Mouse (Mus musculus) CH12.LX (cell line): ENCODE results near the gene Blzf1. TPM values are rescaled to one million over a fixed set of nuclear protein-coding genes. Genes with fewer than 3 reads are reported as not detected.

Experiments used
- DNase-seq: peaks from one replicate; pipeline ENCODE4 v3.0.0-alpha.2; 2013; ENCODE audit errors: extremely low read depth
- H3K27ac ChIP-seq: 2 replicates; pipeline ENCODE4 v1.5.1; 2012; ENCODE audit warnings: low read depth, mild to moderate bottlenecking, control low read depth, moderate library complexity; ENCODE audit not compliant: insufficient read depth
- H3K27me3 ChIP-seq: replicated peaks from 2 replicates; pipeline ENCODE3; 2012; ENCODE audit warnings: inconsistent platforms
- H3K36me3 ChIP-seq, 2 experiments: replicated peaks in 1 of 2; 2 replicates each; pipeline versions ENCODE3 to v1.6.1; 2012; ENCODE audit warnings: inconsistent platforms in 1 of 2, low read length in 1 of 2, mild to moderate bottlenecking in 1 of 2, mixed read lengths in 1 of 2, moderate library complexity in 1 of 2; ENCODE audit not compliant: control insufficient read depth in 1 of 2, insufficient read depth in 1 of 2
- H3K4me1 ChIP-seq, 2 experiments: 2 replicates each; pipeline ENCODE4 v1.6.1; 2012; ENCODE audit warnings: inconsistent platforms in 1 of 2, moderate library complexity in 1 of 2; ENCODE audit not compliant: insufficient read depth in 2 of 2, control insufficient read depth in 1 of 2
- H3K4me2 ChIP-seq: 2 replicates; pipeline ENCODE4 v1.6.1; 2012; ENCODE audit warnings: low read depth, mild to moderate bottlenecking, control low read depth; ENCODE audit not compliant: poor library complexity, insufficient read depth, severe bottlenecking
- H3K4me3 ChIP-seq, 3 experiments: fragments of 150-350 bp in 1 of 3; sonication (generic) in 1 of 3; replicated peaks in 1 of 3; 2 replicates each; pipeline versions ENCODE3 to v1.5.1; 2011 to 2012; ENCODE audit warnings: low read depth in 2 of 3, low read length in 2 of 3, mild to moderate bottlenecking in 2 of 3, moderate library complexity in 2 of 3, control low read depth in 1 of 3, improper control_type of control experiment in 1 of 3, inconsistent platforms in 1 of 3, mixed read lengths in 1 of 3; ENCODE audit not compliant: poor library complexity in 1 of 3
- H3K79me2 ChIP-seq: replicated peaks from 2 replicates; pipeline ENCODE4 v1.6.1; 2012; ENCODE audit warnings: mild to moderate bottlenecking, moderate library complexity; ENCODE audit not compliant: control insufficient read depth, poor library complexity, insufficient read depth, severe bottlenecking; ENCODE audit errors: extremely low read depth
- H3K9ac ChIP-seq: 2 replicates; pipeline ENCODE4 v1.6.1; 2012; ENCODE audit warnings: low read depth, mild to moderate bottlenecking, control low read depth, moderate library complexity; ENCODE audit not compliant: insufficient read depth
- H3K9me3 ChIP-seq: replicated peaks from 2 replicates; pipeline ENCODE3; 2012; ENCODE audit warnings: low read length, inconsistent platforms, mixed read lengths
- CHD1 ChIP-seq: IDR thresholded peaks from 2 replicates; pipeline ENCODE4 v1.6.1; 2012; ENCODE audit warnings: low read depth, low read length, improper control_type of control experiment, inconsistent platforms
- EP300 ChIP-seq: IDR thresholded peaks from 2 replicates; pipeline ENCODE4 v1.6.1; 2011; ENCODE audit warnings: low read length, improper control_type of control experiment
- JUN ChIP-seq: IDR thresholded peaks from 2 replicates; pipeline ENCODE4 v1.6.1; 2011; ENCODE audit warnings: low read depth, mild to moderate bottlenecking, low read length, improper control_type of control experiment, moderate library complexity; ENCODE audit not compliant: insufficient read depth
- JUND ChIP-seq: conservative IDR thresholded peaks from 2 replicates; pipeline ENCODE4 v1.6.1; 2011; ENCODE audit warnings: low read depth, low read length, improper control_type of control experiment
- KAT2A ChIP-seq: IDR thresholded peaks from 2 replicates; pipeline ENCODE4 v1.6.1; 2012; ENCODE audit warnings: low read length, improper control_type of control experiment, inconsistent platforms; ENCODE audit not compliant: insufficient replicate concordance
- MYC ChIP-seq: IDR thresholded peaks from 2 replicates; pipeline ENCODE4 v1.6.1; 2011; ENCODE audit warnings: low read depth, mild to moderate bottlenecking, improper control_type of control experiment, low read length
- POLR2A ChIP-seq: IDR thresholded peaks from 2 replicates; pipeline ENCODE4 v1.6.1; 2011; ENCODE audit warnings: low read depth, mild to moderate bottlenecking, improper control_type of control experiment, low read length
- POLR2AphosphoS2 ChIP-seq: IDR thresholded peaks from 2 replicates; pipeline ENCODE4 v1.6.1; 2011; ENCODE audit warnings: low read depth, low read length, improper control_type of control experiment
- RCOR1 ChIP-seq: conservative IDR thresholded peaks from 2 replicates; pipeline ENCODE4 v1.6.1; 2012; ENCODE audit warnings: low read depth, mild to moderate bottlenecking, inconsistent platforms, low read length, improper control_type of control experiment
- TBP ChIP-seq: conservative IDR thresholded peaks from 2 replicates; pipeline ENCODE4 v1.6.1; 2011; ENCODE audit warnings: low read depth, low read length, improper control_type of control experiment
- USF1 ChIP-seq: IDR thresholded peaks from 2 replicates; pipeline ENCODE4 v1.6.1; 2014; ENCODE audit warnings: low read depth, mild to moderate bottlenecking, inconsistent platforms, low read length, improper control_type of control experiment
- ZMIZ1 ChIP-seq: IDR thresholded peaks from 2 replicates; pipeline ENCODE4 v1.6.1; 2012; ENCODE audit warnings: low read depth, mild to moderate bottlenecking, inconsistent platforms, low read length, improper control_type of control experiment
- dilution Hi-C: fragments of 300-500 bp; cut with MboI; formaldehyde crosslinking; loops from 2 replicates; pipeline ENCODE4 v1.14.3; 2020; ENCODE audit warnings: low sequenced_read_pairs; ENCODE audit not compliant: extremely low pct_unique_long_range_greater_than_20kb, extremely low pct_ligation_motif_present
- in situ Hi-C: fragments of 300-500 bp; cut with MboI; formaldehyde crosslinking; loops from 3 replicates; pipeline ENCODE4 v1.14.3; 2019; ENCODE audit warnings: low sequenced_read_pairs, low pct_ligation_motif_present, low pct_unique_long_range_greater_than_20kb, mixed read lengths
- polyA plus RNA-seq: library from polyadenylated mRNA; unstranded; fragments of >175 nt; gene quantifications from 2 replicates; pipeline ENCODE4 v1.2.1, GENCODE M21; 2012; ENCODE audit warnings: low read depth; ENCODE audit not compliant: insufficient read length
- total RNA-seq, 2 experiments: library from RNA; depleted of rRNA; stranded (reverse); fragments of 300-350 nt in 1 of 2; fragments of >200 nt in 1 of 2; gene quantifications; 2 replicates each; pipeline ENCODE4 v1.2.3; 2012 to 2014

The Blzf1 gene
- total and polyA plus RNA-seq, 3 experiments: 13.7 to 22.2 (median 18.8) TPM

GRCm38 (mm10) chr1:164287406-164287805 lies 19.9 kb downstream of the Blzf1 start:
- Histone ChIP-seq H3K79me2 (no peaks in the 10 kb centered on the region), H3K27ac (no peak overlapping the region), H3K9ac (no peak overlapping the region), H3K27me3 (no peaks in the 10 kb centered on the region), H3K36me3 (peaks cover 17 to 50% of the 10 kb centered on the region in 2 experiments), H3K4me2 (no peak overlapping the region), H3K4me1 (no peaks in the 10 kb centered on the region), H3K9me3 (no peaks in the 10 kb centered on the region), H3K4me3 (no peak overlapping the region)
- dilution Hi-C loops (no loop called here), in situ Hi-C loops (no loop called here)
- DNase-seq: no peak
- TF ChIP-seq RCOR1: no peak
- TF ChIP-seq JUN: no peak

- no peaks in the 10 kb centered on the region for H3K9me3 ChIP-seq
- H3K4me3 ChIP-seq: no peak overlapping the region
- no peak overlapping the region for H3K4me2 ChIP-seq
- in situ Hi-C loops: no loop called here
- DNase-seq: no peak
- no peak overlapping the region for H3K27ac ChIP-seq
- TF ChIP-seq USF1 (no peak), JUND (no peak), TBP (no peak), KAT2A (no peak), POLR2A (no peak), POLR2AphosphoS2 (no peak), MYC (no peak)
- H3K36me3 ChIP-seq: peaks cover 7 to 41% of the 10 kb centered on the region in 2 experiments
- dilution Hi-C loops: no loop called here
- H3K9ac ChIP-seq: no peak overlapping the region
- no peaks in the 10 kb centered on the region for H3K4me1 ChIP-seq
- H3K79me2 ChIP-seq: no peaks in the 10 kb centered on the region
- no peaks in the 10 kb centered on the region for H3K27me3 ChIP-seq
Observed at GRCm38 (mm10) chr1:164284007-164284406, 23.3 kb downstream of the Blzf1 start.

- H3K4me2 ChIP-seq: no peak overlapping the region
- H3K9ac ChIP-seq: no peak overlapping the region
- dilution Hi-C loops: no loop called here
- H3K27ac ChIP-seq: no peak overlapping the region
- TF ChIP-seq EP300 (no peak), ZMIZ1 (no peak), CHD1 (no peak)
- in situ Hi-C loops: no loop called here
- no peaks in the 10 kb centered on the region; a peak in 1 of 4 replicates for H3K4me1 ChIP-seq
- no peak overlapping the region for H3K4me3 ChIP-seq
- peaks cover 7 to 27% of the 10 kb centered on the region in 2 experiments for H3K36me3 ChIP-seq
- DNase-seq: no peak
- no peaks in the 10 kb centered on the region for H3K9me3 ChIP-seq
- H3K79me2 ChIP-seq: 0 out of 2 replicates have a peak, but pooled peaks cover 2% of the 10 kb centered on the region
- H3K27me3 ChIP-seq: no peaks in the 10 kb centered on the region
Observed at GRCm38 (mm10) chr1:164279332-164279731, 28.0 kb downstream of the Blzf1 start.
